Mouse (Mus musculus): ENCODE results near the gene Enpp5. TPM values are rescaled to one million over a fixed set of nuclear protein-coding genes. Genes with fewer than 3 reads are reported as not detected.
A peak's percentile ranks its signal among the peaks of the same experiment; 100 is the strongest.

Gene Enpp5
- total and polyA plus RNA-seq, 3 experiments, result 5.2 to 7.0 TPM; not detected in 1

- Histone ChIP-seq H3K4me1 (ENCODE audit: control insufficient read depth in 1 of 2, insufficient read depth in 2 of 2, low read length in 2 of 2) (peaks cover 0 to 5% of the 10 kb centered on the region in 2 experiments; a peak in 1 of 4 replicates), H3K9me3 (replicated peaks; ENCODE audit: insufficient read depth, low read length) (no peaks in the 10 kb centered on the region), H3K27me3 (ENCODE audit: control insufficient read depth in 1 of 2, insufficient read depth in 2 of 2, low read length in 2 of 2) (no peaks in the 10 kb centered on the region), H3K36me3 (ENCODE audit: control insufficient read depth in 1 of 2, insufficient read depth in 2 of 2, low read length in 2 of 2) (peaks cover 0 to under 1% of the 10 kb centered on the region in 2 experiments; a peak in 1 of 4 replicates), H3K4me3 (ENCODE audit: control insufficient read depth in 1 of 2, insufficient read depth in 1 of 2, low read depth in 2 of 2, low read length in 2 of 2) (no peak overlapping the region), H3K27ac (ENCODE audit: control insufficient read depth, low read depth, low read length) (no peak overlapping the region), H3K79me2 (ENCODE audit: control insufficient read depth, insufficient read depth, low read length, poor library complexity) (no peaks in the 10 kb centered on the region), H3K9ac (ENCODE audit: control insufficient read depth, low read depth, low read length, poor library complexity, severe bottlenecking) (no peak overlapping the region)
- no peak for DNase-seq (ENCODE audit: low read depth, low spot score)
- TF ChIP-seq MEF2A (IDR thresholded peaks at IDR 0.05; ENCODE audit: extremely low read depth, insufficient replicate concordance, low read depth, low read length, poor library complexity, severe bottlenecking) (no peak), E2F4 (IDR thresholded peaks at IDR 0.05; ENCODE audit: borderline replicate concordance, low read depth, low read length) (no peak), TCF12 (IDR thresholded peaks at IDR 0.05; ENCODE audit: low read depth, low read length) (no peak), GATA1 (IDR thresholded peaks at IDR 0.05; ENCODE audit: low read depth, low read length) (no peak), NRF1 (IDR thresholded peaks at IDR 0.05; ENCODE audit: insufficient read depth, low read depth, low read length, poor library complexity, severe bottlenecking) (no peak), USF2 (IDR thresholded peaks at IDR 0.05; ENCODE audit: borderline replicate concordance in 1 of 2, insufficient read depth in 1 of 2, low read depth in 1 of 2, low read length in 2 of 2) (no peak), UBTF (IDR thresholded peaks at IDR 0.05; ENCODE audit: borderline replicate concordance, insufficient read depth, low read depth, low read length) (no peak), ELF1 (IDR thresholded peaks at IDR 0.05; ENCODE audit: low read depth, low read length) (no peak), KAT2A (conservative IDR thresholded peaks at IDR 0.05; ENCODE audit: low read depth, low read length) (no peak), NELFE (IDR thresholded peaks at IDR 0.05; ENCODE audit: low read depth, low read length) (no peak), TAL1 (IDR thresholded peaks at IDR 0.05; ENCODE audit: low read length) (no peak), MXI1 (IDR thresholded peaks at IDR 0.05; ENCODE audit: low read depth, low read length) (no peak), EP300 (IDR thresholded peaks at IDR 0.05; ENCODE audit: low read depth in 1 of 2, low read length in 2 of 2) (no peak), MYC (IDR thresholded peaks at IDR 0.05; ENCODE audit: low read depth, low read length) (no peak)
These were observed 6.9 kb upstream of the Enpp5 start for GRCm38 (mm10) chr17:44071680-44072079.

DNA sequence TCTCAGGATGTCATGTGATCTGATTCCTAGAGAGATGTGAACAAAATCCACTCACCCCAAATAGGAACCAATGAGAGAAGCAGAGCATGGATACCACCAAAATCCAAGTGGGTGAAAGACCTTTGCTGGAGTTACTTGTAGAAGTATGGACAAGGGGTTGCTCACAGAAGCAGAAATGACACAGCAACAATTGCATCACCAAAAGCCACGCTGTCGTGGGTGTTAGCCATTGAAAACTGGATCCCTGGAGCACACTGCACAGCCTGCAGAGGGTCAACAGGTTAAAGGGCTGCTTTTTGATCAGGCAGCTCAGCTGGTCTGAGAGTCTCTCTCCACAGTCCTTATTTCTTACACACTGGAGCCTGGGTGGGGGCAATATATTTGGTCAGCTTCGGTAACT, 3.0 kb upstream of the Enpp5 start:
- Histone ChIP-seq H3K27ac (ENCODE audit: control insufficient read depth, low read depth, low read length) (no peak overlapping the region), H3K9me3 (replicated peaks; ENCODE audit: insufficient read depth, low read length) (no peaks in the 10 kb centered on the region), H3K79me2 (ENCODE audit: control insufficient read depth, insufficient read depth, low read length, poor library complexity) (0 out of 2 replicates have a peak, but pooled peaks cover 2% of the 10 kb centered on the region), H3K4me3 (ENCODE audit: control insufficient read depth in 1 of 2, insufficient read depth in 1 of 2, low read depth in 2 of 2, low read length in 2 of 2) (peak overlapping the region; percentile 55), H3K4me1 (ENCODE audit: control insufficient read depth in 1 of 2, insufficient read depth in 2 of 2, low read length in 2 of 2) (peaks cover 12 to 20% of the 10 kb centered on the region in 2 experiments), H3K36me3 (ENCODE audit: control insufficient read depth in 1 of 2, insufficient read depth in 2 of 2, low read length in 2 of 2) (peaks cover 0 to 9% of the 10 kb centered on the region in 2 experiments; a peak in 2 of 4 replicates), H3K27me3 (ENCODE audit: control insufficient read depth in 1 of 2, insufficient read depth in 2 of 2, low read length in 2 of 2) (no peaks in the 10 kb centered on the region), H3K9ac (ENCODE audit: control insufficient read depth, low read depth, low read length, poor library complexity, severe bottlenecking) (peak overlapping the region; percentile 68)
- TF ChIP-seq RCOR1 (IDR thresholded peaks at IDR 0.05; ENCODE audit: low read depth, low read length) (no peak), USF1 (IDR thresholded peaks at IDR 0.05; ENCODE audit: low read depth, low read length) (peak; percentile 38; the same call in 1 of the 2 replicates)
- no peak for DNase-seq (ENCODE audit: low read depth, low spot score)

Data from MEL (cell line).